Comparison of ENCODE assay signal across 7 mouse cellular contexts in the genomic region with DNA sequence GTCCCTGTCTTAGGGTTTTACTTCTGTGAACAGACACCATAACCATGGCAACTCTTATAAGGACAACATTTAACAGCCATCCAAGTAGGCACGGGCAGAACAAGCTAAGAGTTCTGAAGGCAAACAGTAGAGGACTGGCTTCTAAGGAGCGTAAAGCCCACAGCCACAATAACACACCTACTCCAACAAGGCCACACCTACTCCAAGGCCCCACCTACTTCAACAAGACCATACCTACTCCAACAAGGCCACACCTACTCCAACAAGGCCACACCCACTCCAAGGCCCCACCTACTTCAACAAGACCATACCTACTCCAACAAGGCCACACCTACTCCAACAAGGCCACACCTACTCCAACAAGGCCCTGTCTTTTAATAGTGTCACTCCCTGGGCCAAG.
DNase-seq lines count a peak whose midpoint lies in the region; ATAC-seq and TF ChIP-seq lines count a peak whose summit lies in the region.
"Not testable (repeated sequence)": the region's sequence is repeated elsewhere in the genome, so short reads cannot be mapped to it uniquely, and the experiment has no call there.

No protein-coding gene starts in this region.

- H3K9ac ChIP-seq in ES-E14 (ENCODE audit: insufficient read depth, low read depth, low read length, poor library complexity, severe bottlenecking); hindbrain, postnatal 0 days (replicated peaks; ENCODE audit: low read length); limb, embryonic 13.5 days: not testable (repeated sequence)

- in situ Hi-C loops in ES-E14 (cut with MboI; ENCODE audit: low sequenced_read_pairs in 2 of 2, unreplicated experiment in 2 of 2), result not testable (repeated sequence)

- 0 out of 2 replicates have a peak, but pooled peaks have one; percentile 18 for ATAC-seq in hindbrain, postnatal 0 days
- not testable (repeated sequence) for ATAC-seq in limb, embryonic 13.5 days (ENCODE audit: low FRiP score, low read depth)

- peak; percentile 1 for DNase-seq in 416B (ENCODE audit: low read depth)
- peak; percentile 51 for DNase-seq in ES-E14 (ENCODE audit: low read depth, low spot score)
- peak; percentile 9 for DNase-seq in adrenal gland, adult 8-10 months
- not testable (repeated sequence) for DNase-seq in hindbrain, postnatal 0 days (ENCODE audit: low spot score); limb, embryonic 10.5 days (ENCODE audit: low spot score)
- DNase-seq in testis, postnatal 14 days (ENCODE audit: low spot score), result peak; percentile 23

- peaks cover 14 to 16% of the 10 kb centered on the region in 2 experiments for H3K4me1 ChIP-seq in ES-E14 (ENCODE audit: control insufficient read depth in 2 of 2, insufficient read depth in 2 of 2, low read length in 2 of 2, poor library complexity in 1 of 2)
- H3K4me1 ChIP-seq in hindbrain, postnatal 0 days (ENCODE audit: insufficient read depth, low read length), result not testable (repeated sequence)
- peaks cover 48% of the 10 kb centered on the region for H3K4me1 ChIP-seq in limb, embryonic 10.5 days
- H3K4me1 ChIP-seq in limb, embryonic 13.5 days, result peaks cover 53% of the 10 kb centered on the region

- not testable (repeated sequence) for H3K4me3 ChIP-seq in ES-E14 (ENCODE audit: insufficient read depth in 1 of 2, low read depth in 1 of 2, low read length in 2 of 2, poor library complexity in 1 of 2, severe bottlenecking in 1 of 2); hindbrain, postnatal 0 days (ENCODE audit: low read length); limb, embryonic 10.5 days; limb, embryonic 13.5 days

- H3K27me3 ChIP-seq in hindbrain, postnatal 0 days (ENCODE audit: insufficient read depth, low read length); limb, embryonic 10.5 days (ENCODE audit: low read depth, poor library complexity, severe bottlenecking); limb, embryonic 13.5 days: not testable (repeated sequence)

- H3K27ac ChIP-seq in ES-E14 (ENCODE audit: insufficient read depth, low read depth, low read length, poor library complexity, severe bottlenecking); hindbrain, postnatal 0 days: not testable (repeated sequence)
- H3K27ac ChIP-seq in limb, embryonic 10.5 days, result peak overlapping the region; percentile 42; the same call in 1 of the 2 replicates
- peak overlapping the region; percentile 6; the same call in 1 of the 2 replicates for H3K27ac ChIP-seq in limb, embryonic 13.5 days

- not testable (repeated sequence) for H3K36me3 ChIP-seq in ES-E14 (ENCODE audit: control insufficient read depth, insufficient read depth, low read length, poor library complexity, severe bottlenecking); hindbrain, postnatal 0 days (ENCODE audit: insufficient read depth, low read length); limb, embryonic 10.5 days; limb, embryonic 13.5 days

- H3K9me3 ChIP-seq in ES-E14 (ENCODE audit: control insufficient read depth, insufficient read depth, low read depth, low read length); hindbrain, postnatal 0 days (ENCODE audit: low read length); limb, embryonic 10.5 days (replicated peaks); limb, embryonic 13.5 days: not testable (repeated sequence)

- WGBS in hindbrain, postnatal 0 days, result 97% methylated on average over 2 of the region's 2 CpGs
- 91% methylated on average over 2 of the region's 2 CpGs for WGBS in limb, embryonic 10.5 days
- WGBS in limb, embryonic 13.5 days, result 65% methylated on average over 2 of the region's 2 CpGs

- H3K4me2 ChIP-seq in hindbrain, postnatal 0 days (ENCODE audit: low read depth, low read length); limb, embryonic 13.5 days (replicated peaks): not testable (repeated sequence)

- TF ChIP-seq CTCF in hindbrain, postnatal 0 days (IDR thresholded peaks at IDR 0.05; ENCODE audit: low read depth), result not testable (repeated sequence)
